Mouse (Mus musculus) lung, postnatal 0 days (tissue): ENCODE results near the gene Fam219a.

Experiments
- CTCF ChIP-seq: IDR thresholded peaks from 2 replicates; pipeline ENCODE4 v1.5.1; 2016; ENCODE audit warnings: antibody characterized with exemption, mild to moderate bottlenecking
- EP300 ChIP-seq: IDR thresholded peaks from 2 replicates; pipeline ENCODE4 v1.6.1; 2016; ENCODE audit warnings: antibody characterized with exemption, mild to moderate bottlenecking, control low read depth

DNA sequence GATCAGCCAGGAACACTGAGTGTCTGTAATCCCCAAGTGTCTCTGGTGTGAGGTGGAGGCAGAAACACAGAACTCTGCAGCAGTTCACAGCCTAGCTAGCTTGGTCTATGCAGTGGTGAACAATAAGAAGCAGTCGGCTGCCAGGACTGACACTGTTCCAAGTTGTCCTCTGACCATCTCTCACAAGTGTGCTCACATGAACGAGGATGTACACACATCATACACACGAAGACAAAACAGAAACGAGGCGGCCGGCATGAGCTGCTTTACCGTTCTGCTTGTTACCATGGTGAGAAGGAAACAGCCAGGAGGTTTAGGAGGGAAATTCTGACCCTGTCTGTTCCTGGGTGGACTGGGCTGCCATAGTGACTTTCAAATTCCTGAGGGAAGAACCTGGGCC, 42.8 kb downstream of the Fam219a start:
- no peak for TF ChIP-seq CTCF
- TF ChIP-seq EP300: no peak
